Mouse (Mus musculus) kidney, adult 11 months (tissue): ENCODE measurements at regions not wholly inside any gene's neighbourhood (a gene's known extent, or its start where the extent isn't known, plus 50 kb on each side); places are given as distances from the start of the nearest gene placed in this dataset.

Experiments used
- DNase-seq: peaks from one replicate; pipeline ENCODE4 v3.0.0; 2022

- DNase-seq: no peak
These were observed 345.9 kb downstream of the Pik3r1 start for GRCm38 (mm10) chr13:101422082-101422481.

- DNase-seq: no peak
These were observed 348.5 kb downstream of the Pik3r1 start for GRCm38 (mm10) chr13:101419457-101420025.

GRCm38 (mm10) chr13:101418272-101418671 lies 349.7 kb downstream of the Pik3r1 start:
- DNase-seq: no peak

GRCm38 (mm10) chr13:101408885-101409284 lies 359.1 kb downstream of the Pik3r1 start:
- DNase-seq: no peak

- DNase-seq: no peak
These were observed 360.4 kb downstream of the Pik3r1 start for GRCm38 (mm10) chr13:101407633-101408032.

GRCm38 (mm10) chr13:101373581-101374189 lies 394.3 kb downstream of the Pik3r1 start:
- no peak for DNase-seq

GRCm38 (mm10) chr13:101371906-101372305 lies 396.1 kb downstream of the Pik3r1 start:
- DNase-seq: peak; percentile 72

- no peak for DNase-seq
These were observed 399.8 kb downstream of the Pik3r1 start for GRCm38 (mm10) chr13:101368170-101368569.

- DNase-seq: no peak
These were observed 412.7 kb downstream of the Pik3r1 start for GRCm38 (mm10) chr13:101355363-101355762.

GRCm38 (mm10) chr13:101351123-101351522 lies 416.9 kb downstream of the Pik3r1 start:
- DNase-seq: no peak

GRCm38 (mm10) chr13:101349354-101349753 lies 418.7 kb downstream of the Pik3r1 start:
- DNase-seq: peak; percentile 70

GRCm38 (mm10) chr13:101338280-101338872 lies 429.6 kb downstream of the Pik3r1 start:
- DNase-seq: no peak

- DNase-seq: no peak
These were observed 449.4 kb downstream of the Pik3r1 start for GRCm38 (mm10) chr13:101318621-101319020.

GRCm38 (mm10) chr13:101316336-101316735 lies 451.7 kb downstream of the Pik3r1 start:
- no peak for DNase-seq

- peak; percentile 40 for DNase-seq
These were observed 454.0 kb downstream of the Pik3r1 start for GRCm38 (mm10) chr13:101314040-101314439.

- DNase-seq: peak; percentile 40
These were observed 456.2 kb downstream of the Pik3r1 start for GRCm38 (mm10) chr13:101311634-101312314.

GRCm38 (mm10) chr13:101308724-101309123 lies 459.3 kb downstream of the Pik3r1 start:
- DNase-seq: no peak

- no peak for DNase-seq
These were observed 462.2 kb downstream of the Pik3r1 start for GRCm38 (mm10) chr13:101305695-101306413.

GRCm38 (mm10) chr13:101305063-101305462 lies 463.0 kb downstream of the Pik3r1 start:
- DNase-seq: no peak

- no peak for DNase-seq
These were observed 466.7 kb downstream of the Pik3r1 start for GRCm38 (mm10) chr13:101301361-101301760.

GRCm38 (mm10) chr13:101289407-101289806 lies 456.2 kb upstream of the Slc30a5 start:
- DNase-seq: no peak

- no peak for DNase-seq
These were observed 453.9 kb upstream of the Slc30a5 start for GRCm38 (mm10) chr13:101287131-101287530.
